Mouse (Mus musculus) embryo, embryonic 11 days (tissue): ENCODE data around the gene Frem1.

ENCODE experiments used
- DNase-seq: peaks from one replicate; pipeline ENCODE4 v3.0.0-alpha.2; 2015

The Frem1 gene

DNA sequence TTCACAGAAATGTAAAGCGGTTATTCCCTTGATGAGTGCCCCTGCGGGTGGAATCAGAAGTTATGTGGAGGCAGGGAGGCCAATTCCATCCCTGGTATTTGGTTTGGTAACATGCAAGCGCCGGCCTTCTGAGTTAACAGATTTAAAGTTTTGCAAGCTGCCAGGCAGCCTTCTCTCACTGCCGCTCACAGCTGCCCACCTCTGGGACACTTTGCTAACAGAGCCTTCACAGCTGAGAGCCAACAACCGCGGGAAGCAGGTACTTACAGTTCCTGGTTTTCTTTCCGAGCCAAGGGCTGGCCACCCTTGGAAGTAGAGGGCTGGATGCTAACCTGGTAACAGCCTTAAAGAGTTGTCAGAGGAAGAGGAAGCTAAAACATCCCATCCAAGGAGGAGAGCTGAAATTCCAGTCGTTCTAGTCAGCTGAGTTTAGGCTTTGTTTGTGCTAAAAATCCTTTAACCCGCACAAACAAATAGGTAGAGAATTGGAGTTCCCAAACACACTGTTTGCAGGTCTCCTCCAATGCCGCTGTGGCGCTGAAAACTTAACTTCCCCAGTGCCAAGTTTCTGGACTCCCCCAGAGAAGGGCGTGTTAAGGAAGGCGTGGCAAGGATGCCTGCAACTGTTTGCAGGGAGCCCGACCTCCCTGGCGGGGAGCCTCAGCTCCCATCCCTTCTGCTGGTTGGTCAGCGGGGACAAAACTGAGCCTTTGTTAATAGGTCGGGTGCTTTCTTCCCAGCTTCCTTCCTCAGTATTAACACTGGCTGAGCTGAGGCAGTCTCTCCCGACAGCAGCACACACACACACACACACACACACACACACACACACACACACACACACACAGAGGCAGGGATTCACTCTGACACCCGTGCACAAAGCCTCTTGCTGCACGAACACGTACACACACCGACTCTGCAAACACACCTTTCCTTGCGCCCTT is at the start of gene Frem1:
Gene Frem1 (minus strand): TSS at position 706 of the 944 bp plus-strand sequence.
- peak; percentile 86 for DNase-seq

DNA sequence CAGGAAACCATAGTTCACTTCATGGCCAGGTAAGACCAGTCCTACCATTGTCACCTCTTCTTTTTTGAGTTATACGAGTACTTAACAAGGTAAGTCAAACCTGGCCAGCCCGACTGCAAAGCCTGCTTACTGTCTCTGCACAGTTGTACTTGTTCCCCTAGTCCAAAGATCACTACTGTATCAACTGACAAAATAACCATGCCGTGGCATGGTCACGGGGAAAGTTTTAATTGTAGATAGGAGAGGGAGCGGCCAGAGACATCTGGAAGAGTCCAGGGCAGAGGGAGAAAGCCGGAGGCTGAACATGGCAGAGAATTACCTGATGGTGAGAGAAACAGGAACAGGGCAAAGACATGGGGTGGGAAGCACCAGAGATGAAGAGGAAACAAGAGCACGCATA is 46.9 kb upstream of the Frem1 start:
- no peak for DNase-seq

DNA sequence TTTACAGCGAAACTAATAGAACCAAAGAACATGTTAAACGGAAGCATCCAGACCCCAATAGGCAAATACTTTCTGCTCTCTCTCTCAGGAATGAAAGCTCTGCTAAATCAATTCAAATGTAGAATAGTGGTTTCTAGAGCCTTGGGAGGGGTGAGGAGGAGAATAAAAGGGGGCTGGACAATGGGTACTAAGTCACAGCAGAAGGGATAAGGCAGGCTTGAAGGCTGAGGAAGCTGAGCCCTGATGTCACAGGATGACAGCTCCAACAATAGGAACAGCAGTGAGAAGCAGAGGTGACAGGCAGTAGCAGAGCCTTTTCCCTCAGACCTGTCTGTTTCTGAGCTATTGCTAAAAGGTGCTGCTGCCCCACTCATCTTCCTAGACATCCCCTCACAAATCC is 41.8 kb upstream of the Frem1 start:
- no peak for DNase-seq

DNA sequence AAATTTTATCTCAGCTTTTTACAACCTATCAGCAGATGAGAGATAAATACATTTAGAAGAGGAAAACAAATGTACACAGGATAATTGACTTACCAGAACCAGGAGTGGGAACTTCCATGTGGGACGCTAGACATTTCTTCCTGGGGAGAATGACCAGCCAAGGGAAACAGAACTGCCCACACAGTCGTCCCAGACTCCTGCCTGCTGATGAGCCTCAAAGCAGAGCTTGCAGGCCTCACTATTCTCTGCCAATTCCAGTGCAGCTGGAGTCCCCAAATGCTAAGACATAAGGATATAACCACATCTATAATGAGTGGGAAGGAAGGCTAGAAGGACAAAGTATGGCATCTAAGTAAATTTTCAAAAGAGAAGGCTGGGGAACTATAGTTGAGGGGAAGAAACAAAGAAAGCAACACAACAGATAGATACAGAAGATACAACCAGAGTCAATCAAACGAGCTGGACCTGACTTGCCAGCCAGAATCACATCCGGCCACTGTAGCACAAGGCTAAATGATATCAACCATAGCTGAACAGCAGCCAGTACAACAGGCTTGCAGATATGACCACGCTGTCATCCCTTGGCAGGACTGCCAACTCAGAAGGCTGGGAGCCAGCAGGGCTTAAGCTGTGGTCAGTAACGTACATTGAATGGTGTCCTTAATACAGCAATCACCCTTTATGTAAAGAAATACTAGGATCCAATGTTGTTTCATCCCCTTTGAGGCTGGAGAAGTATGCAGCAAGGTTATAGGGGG is 38.7 kb upstream of the Frem1 start:
- DNase-seq = no peak

DNA sequence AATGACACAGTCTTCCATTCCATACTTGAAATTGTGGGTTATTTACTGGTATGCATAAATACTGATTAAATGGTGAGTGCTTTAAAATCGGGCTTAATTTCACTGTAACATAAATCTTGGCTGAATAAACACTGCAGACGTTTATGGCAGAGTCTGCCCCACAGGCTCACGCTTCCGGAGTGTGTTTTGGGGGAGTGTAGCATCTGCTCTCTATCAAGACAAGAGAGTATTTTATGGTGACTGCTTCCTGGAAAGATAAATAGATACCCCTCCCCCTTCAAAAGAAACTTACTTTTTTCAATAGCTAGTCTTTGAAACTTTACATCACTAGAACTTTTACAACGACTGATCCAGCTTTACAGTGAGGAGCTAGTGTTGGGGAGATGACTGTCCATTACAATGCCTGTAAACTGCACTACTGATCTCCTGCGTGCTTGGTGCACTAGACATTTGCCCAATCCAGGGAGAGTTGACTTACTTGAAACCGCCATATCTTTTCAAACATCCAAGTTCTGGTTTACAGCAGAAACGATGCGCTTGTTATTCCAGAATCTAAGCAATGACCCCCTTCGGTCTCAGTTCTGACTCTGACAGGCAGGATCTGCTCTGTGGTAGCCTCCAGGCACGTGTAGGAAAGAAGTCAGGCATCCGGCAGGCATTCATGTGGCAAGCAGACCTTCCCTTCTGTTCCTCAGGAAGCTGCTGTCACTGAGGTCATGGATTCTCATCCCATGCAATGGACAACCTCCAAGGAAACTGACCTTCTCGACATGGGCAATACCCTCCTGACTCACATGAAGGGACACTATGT is 28.4 kb upstream of the Frem1 start:
- peak; percentile 66 for DNase-seq

DNA sequence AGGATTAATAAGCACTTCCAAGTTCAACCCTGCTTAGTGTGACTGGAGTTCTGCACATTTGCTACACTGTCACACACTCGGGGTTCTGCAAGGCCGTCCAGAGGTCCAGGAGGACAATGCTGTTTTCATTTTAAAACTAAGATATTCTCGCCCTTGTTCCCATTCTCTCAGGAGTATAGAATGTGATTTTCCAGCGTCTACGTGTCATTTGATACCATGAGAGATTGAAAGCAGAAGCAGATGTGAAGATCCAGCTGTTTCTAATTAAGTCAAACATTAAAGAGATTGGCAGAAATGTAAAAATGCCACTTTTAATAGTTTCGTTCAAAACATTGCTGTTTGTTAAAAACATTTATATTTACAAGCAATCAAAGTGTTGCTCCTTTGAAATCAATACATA is 12.1 kb upstream of the Frem1 start:
- DNase-seq = peak; percentile 70

DNA sequence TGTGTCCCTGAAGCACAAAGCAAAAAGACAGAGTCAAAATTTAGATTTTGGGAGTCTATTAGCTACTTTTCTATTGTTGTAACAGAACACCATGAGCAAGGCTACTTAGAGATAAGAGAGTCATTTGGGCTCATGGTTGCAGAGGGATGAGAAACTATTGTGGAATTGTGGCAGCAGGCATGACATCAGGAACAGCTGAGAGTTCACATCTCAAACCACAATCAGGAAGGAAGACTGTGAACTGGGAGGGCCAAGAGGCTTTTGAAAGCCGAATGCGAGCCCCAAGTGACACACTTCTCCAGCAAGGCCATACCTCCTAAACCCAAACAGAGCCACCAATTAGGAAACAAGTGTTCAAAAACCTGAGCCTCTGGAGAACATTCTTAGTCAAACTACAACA is 9.4 kb upstream of the Frem1 start:
- DNase-seq = no peak

DNA sequence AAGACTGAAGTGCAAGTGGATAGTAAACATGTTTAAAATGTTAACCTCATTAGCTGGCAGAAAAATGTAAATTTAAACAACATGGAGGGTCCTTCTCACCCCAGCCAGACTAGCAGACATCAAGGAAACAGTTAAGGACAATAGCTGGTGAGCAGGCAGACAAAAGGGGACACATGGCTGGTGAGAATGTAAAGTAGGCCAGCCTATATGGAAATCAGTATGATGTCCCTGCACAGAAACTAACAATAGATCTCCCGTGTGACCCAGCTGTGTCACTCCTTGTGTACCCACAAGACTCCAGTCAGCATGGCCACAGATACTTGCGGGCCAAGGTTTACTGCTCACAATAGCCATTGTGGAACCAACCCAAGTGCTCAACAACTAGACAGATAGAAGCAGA is 6.5 kb upstream of the Frem1 start:
- DNase-seq = peak; percentile 51

DNA sequence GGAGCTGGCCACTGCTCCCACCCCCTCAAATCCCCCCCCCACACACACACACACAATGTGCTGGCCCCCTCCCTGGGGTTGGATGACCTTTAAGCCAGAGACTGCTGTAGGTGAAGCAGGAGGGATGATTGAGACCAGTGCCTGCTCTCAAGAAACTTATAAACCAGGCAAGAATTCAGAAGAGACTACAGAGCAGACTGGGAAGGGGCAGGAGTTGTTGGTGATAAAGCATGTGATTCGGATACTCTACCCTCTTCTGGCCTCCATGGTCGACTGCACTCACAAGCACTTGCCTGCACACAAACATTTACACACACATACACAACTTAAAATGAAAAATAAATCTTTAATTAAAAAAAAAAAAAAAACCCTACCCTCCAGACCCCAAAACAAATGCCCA is 6.0 kb upstream of the Frem1 start:
- no peak for DNase-seq

DNA sequence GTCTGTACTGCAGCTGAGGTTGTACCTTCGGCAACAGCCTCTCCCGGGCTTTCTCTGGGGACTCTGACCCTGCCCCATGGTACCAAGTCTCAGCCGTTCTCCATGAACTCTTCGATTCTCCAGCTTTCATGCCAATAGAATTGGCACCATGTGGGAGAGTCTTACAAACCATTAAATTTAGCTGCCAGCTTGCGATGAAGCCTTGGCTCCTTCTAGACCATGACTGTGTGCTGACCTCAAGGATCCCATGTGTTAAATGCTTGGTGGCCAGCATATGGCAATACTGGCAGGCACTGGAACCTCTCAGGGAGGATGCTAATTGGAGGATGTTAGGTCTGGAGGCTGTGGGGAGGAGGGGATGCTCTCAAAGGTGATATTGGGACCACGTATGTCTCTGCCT is 4.4 kb upstream of the Frem1 start:
- no peak for DNase-seq

DNA sequence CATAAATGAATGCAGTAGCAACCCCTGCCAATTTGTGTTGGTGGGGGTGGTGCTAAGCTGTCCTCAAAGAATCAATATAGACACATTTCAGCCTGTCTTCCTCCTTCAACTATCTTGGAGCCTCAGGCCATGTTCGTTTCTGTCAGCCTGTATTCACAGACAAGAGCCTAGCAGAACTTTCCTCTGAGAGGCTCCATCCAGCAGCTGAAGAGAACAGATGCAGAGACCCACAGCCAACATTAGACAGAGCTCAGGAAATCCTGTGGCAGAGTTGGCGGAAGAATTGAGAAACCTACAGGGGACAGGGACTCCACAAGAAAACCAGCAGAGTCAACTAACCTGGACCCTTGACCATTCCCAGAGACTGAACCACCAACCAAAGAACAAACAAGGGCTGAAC is 3.3 kb upstream of the Frem1 start:
- DNase-seq = no peak

DNA sequence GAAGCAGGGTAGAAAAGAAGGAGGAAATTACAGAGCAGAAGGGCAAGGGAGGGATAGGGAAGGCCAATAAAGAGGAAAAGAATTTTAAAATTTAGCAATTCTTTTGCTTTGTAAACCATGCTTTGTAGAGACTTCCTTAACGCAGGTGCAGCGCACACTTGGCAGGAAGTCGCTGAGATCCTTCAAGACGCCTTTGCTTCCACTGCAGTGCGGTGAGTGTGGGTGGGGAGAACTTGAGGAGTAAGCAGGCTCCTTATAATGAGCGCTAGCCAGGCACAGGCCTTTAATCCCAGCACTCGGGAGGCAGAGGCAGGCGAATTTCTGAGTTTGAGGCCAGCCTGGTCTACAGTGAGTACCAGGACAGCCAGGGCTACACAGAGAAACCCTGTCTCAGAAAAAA is 1.1 kb upstream of the Frem1 start:
- DNase-seq = no peak

DNA sequence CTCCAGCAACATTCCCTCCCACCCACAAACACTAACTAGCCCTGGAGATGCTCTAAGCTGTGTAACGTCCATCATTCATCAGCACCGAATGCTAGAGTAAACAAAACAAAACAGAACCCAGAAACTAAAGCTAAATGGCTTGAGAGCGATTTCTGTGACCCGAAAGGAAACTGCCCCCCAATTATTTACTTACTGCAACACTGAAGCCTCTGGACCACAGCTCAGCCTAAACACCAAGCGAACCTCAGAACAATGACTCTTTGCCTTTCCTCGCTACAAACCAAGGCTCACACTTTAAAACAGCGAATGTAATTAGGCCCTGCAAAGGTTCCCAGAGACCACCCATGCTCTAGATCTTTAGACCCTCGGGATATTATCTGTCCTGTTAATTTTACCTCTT is 963 bp downstream of the Frem1 start:
- DNase-seq = peak; percentile 37

DNA sequence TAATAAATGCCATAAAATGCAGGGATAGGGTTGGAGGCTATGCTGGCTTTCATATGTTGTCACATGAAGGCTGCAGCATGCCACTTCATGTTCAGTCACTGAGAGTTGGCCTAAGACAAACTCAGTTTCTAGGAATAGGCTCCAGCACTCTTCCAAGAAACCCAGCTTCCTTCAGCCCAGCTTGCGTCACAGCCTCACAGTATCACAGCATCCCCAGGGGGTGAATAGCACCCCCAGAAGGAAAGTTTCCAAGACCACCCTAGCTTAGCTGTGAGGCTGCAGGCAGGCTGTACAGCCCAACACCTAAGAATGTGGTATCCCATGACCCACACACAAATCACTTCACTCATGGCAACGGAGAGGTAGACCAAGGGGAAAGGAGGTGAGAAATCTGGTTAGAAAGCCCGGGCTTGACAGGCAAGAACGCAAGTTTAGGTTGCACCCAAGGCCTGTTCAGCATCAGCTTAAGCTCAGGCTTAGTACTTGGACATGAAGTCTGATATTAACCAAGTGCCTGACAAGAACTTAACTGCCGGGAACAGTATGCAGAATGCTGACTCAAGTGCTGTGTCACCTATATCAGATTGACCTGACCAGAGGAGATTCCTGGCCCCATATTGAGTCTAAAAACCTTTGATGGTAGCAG is 1.9 kb downstream of the Frem1 start:
- DNase-seq = peak; percentile 42

DNA sequence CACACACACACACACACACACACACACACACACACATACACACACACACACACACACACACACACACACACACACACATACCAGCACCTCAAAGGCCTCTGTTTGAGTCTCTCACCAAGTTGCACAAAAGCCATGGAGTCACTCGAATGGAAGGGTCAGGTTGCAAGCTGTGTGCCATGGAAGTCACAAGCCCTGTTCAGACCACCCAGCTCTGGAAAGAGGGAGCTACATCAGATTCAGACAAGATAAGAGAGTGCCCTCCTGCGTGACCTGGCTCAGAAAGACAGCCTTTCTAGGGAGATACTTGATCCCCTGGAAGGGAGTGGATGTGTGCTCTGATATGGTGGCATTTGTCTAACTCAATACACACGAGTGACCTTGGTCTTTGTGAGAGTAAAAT is 2.9 kb downstream of the Frem1 start:
- DNase-seq = no peak

DNA sequence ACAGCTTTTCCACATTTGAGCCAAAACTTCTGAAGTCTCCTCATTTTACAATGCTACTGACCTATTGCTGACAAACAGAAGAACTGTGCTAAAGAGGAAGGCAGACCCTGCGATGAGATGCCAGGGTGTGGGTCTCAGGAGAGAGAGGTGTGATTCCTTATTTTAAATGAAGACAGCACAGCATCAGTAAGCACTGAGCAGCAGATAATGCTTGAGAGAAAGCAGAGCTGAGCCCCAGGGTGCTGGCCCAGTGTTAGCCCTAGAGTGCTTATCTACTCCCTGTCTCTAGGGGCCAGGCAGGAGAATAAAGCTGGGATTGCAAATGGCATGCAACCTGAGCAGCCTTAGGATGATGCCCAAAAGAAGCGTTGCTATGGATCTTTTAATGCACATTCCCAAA is 3.6 kb downstream of the Frem1 start:
- DNase-seq = no peak

DNA sequence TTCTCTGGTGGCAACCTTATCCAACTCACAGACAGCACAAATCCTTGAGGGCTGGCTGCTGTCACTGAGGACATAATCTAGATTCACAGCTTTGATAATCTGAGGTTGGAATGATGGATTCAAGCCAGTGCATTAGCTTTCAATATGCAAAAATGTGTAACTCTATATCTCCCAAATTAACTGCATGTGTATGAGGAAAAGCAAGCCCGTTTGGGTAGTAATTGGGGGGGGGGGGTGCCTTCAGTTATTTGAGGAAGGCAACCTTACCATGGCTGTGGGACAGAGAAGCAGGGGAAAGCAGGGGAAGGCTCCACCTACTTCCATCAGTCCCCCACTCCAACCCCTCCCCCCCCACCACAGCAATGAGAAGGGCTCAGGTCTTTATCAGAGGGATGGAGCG is 5.3 kb downstream of the Frem1 start:
- DNase-seq = no peak

DNA sequence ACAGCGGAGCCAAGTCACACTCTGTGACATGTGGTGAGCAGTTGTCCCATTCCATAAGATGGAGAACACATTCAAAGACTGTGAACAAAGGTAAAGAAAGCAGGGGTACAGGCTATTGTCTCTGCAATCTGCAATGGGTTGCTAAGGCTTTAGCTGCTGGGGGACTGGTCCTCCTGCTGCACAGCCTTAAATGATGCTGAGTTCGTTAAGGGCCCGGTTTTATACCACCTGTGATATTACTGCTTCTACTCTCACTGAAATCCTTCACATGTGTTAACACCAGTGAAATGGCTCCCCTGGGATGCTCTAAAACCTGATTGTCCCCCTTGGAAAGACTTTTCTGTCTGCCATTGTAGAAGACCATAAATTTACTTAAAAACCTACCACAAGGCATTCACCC is 6.1 kb downstream of the Frem1 start:
- no peak for DNase-seq

DNA sequence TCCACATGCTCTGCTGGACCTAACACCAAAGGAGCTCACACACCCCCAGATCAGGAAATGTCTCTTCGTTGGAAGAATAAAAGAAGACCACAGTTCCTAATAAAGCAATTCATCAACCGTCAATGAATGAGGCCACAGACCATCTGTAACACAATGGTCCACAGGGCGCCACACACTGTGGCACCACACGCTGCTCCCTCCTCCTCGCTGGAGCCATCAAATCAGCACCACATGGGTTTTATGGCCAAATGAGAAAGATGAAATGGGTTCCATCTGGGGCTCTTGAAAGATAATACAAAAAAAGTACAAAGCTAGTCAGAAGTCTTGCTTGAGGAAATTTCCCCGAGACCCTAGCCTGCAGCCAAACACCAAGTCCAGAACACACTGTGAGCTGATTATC is 6.9 kb downstream of the Frem1 start:
- DNase-seq = peak; percentile 58

DNA sequence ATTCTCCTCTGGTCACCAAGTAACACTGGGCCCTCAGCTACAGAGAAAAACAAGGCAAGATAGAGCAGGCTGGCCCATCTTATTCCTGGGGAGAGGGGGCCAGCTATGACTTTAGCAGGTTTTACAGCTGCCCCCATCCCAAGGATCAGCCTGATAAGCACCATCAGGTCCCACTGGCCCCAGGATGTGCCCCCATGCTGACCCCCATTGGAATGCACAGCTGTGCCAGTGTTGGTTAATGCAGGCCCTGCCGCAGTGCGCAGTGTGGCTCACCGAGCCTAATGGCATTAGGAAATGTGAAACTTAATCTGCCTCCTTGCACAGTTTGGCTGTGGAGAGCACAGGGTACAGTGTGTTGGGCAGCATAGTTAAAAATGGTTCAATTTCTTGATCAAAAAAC is 11.4 kb downstream of the Frem1 start:
- peak; percentile 69 for DNase-seq

DNA sequence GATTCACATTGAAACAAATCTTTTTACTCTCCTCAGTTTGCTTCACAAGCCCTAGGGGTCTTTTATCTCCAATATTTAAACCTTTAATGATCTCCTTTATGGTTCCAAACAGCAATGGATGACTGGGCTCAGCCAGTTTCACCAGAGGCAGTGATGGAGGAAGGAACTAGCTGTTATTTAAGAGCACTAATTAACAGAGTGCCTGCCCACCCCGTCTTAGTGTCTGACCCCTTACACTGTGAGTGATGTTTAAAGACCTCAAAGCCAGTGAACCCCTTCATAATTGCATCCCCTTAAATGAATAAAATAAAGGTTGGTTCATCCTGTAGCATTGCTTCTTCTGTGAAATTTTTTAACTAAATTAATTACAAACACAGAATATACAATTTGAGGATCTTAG is 19.4 kb downstream of the Frem1 start:
- no peak for DNase-seq

DNA sequence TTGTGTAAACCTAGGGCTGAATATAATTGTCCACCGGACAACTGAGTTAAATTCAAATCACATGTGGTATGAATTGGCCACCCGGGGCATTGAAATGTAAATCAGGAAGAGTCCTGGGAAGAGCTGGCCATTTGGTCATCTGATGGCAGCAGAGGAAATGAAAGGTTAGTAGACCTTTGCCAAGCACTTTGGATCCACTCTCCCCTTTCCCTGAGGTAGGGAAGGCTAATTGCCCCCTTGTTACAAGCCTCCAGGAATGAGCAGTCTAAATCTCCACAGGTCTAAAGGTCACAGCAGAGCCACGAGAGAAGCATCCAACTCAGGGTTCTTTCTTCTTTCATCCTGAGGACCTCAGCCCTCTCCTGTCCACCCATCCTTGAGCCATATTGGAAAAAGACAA is 20.5 kb downstream of the Frem1 start:
- no peak for DNase-seq

DNA sequence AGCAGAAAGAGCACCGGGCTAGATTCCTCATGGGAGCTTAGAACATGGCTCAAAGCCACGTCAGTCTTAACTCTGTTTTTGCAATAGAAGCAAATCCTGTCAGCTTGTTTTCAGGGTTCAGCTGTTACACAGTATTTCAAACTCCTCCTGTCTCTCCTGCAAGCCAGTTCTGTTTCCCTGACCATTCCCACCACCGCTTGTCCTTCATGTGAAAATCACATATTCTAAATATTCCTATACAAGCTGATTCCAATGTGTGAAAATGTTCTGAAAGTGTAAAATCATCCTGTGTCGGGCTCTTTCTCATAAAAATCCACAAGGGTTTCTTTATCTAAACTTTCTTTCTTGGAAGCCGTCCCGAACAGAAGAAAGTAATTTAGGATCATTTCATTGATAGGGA is 22.0 kb downstream of the Frem1 start:
- DNase-seq = no peak
